Mouse (Mus musculus): ENCODE measurements around the gene Hist1h4m. TPM values are rescaled to one million over a fixed set of nuclear protein-coding genes. Genes with fewer than 3 reads are reported as not detected.
"Not testable (repeated sequence)": the region's sequence is repeated elsewhere in the genome, so short reads cannot be mapped to it uniquely, and the experiment has no call there.

The Hist1h4m gene
- polyA plus RNA-seq, 1 experiment from 2014 or later: not detected

DNA sequence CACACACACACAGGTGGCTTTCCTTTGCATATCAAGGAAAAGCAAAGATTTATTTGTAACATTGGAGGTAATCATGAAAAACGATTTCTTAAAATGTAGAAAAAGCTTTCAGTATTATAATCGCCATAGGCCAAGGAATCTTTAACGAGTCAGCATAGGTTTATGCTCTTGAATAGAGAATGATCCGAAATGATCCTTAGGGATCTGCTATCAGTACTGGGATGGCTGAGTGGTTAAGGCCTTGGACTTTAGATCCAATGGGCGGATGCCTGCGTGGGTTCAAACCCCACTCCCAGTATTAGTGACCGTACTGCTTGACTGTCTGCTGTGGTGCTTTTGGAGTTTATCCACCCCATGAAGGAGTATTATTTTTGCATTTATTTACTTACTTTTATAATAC lies 16.0 kb upstream of the Hist1h4m start:
- peaks cover 4% of the 10 kb centered on the region; the same call in 1 of the 2 replicates for H3K4me1 ChIP-seq (replicated peaks; ENCODE audit: control insufficient read depth, insufficient read depth, low read length)
- no peaks in the 10 kb centered on the region for H3K9me3 ChIP-seq (ENCODE audit: control insufficient read depth, low read length)
- H3K36me3 ChIP-seq (ENCODE audit: control insufficient read depth, insufficient read depth, low read length): no peaks in the 10 kb centered on the region
- no peak overlapping the region for H3K4me3 ChIP-seq (ENCODE audit: low read depth, low read length)
- no peak for DNase-seq (ENCODE audit: low spot score)
- no peaks in the 10 kb centered on the region for H3K27me3 ChIP-seq (replicated peaks; ENCODE audit: control insufficient read depth, insufficient read depth, low read length)
- H3K9ac ChIP-seq (ENCODE audit: low read length): no peak overlapping the region
- no peak for ATAC-seq (replicated peaks; ENCODE audit: low FRiP score, low TSS enrichment, low read depth)
- H3K27ac ChIP-seq (ENCODE audit: low read depth): no peak overlapping the region
- 90% methylated on average over 7 of the region's 7 CpGs for WGBS
- H3K4me2 ChIP-seq (ENCODE audit: low read length): no peak overlapping the region

GRCm38 (mm10) chr13:21797163-21797562 lies 14.4 kb upstream of the Hist1h4m start:
- not testable (repeated sequence) for ATAC-seq (replicated peaks; ENCODE audit: low FRiP score, low TSS enrichment, low read depth); H3K27me3 ChIP-seq (replicated peaks; ENCODE audit: control insufficient read depth, insufficient read depth, low read length); H3K4me1 ChIP-seq (replicated peaks; ENCODE audit: control insufficient read depth, insufficient read depth, low read length); H3K9me3 ChIP-seq (ENCODE audit: control insufficient read depth, low read length); H3K4me2 ChIP-seq (ENCODE audit: low read length); H3K9ac ChIP-seq (ENCODE audit: low read length); DNase-seq (ENCODE audit: low spot score); H3K36me3 ChIP-seq (ENCODE audit: control insufficient read depth, insufficient read depth, low read length); H3K4me3 ChIP-seq (ENCODE audit: low read depth, low read length); H3K27ac ChIP-seq (ENCODE audit: low read depth)

- peak; percentile 74; the same call in 1 of the 2 replicates for ATAC-seq (replicated peaks; ENCODE audit: low FRiP score, low TSS enrichment, low read depth)
- not testable (repeated sequence) for H3K9me3 ChIP-seq (ENCODE audit: control insufficient read depth, low read length); DNase-seq (ENCODE audit: low spot score); H3K4me1 ChIP-seq (replicated peaks; ENCODE audit: control insufficient read depth, insufficient read depth, low read length); H3K27ac ChIP-seq (ENCODE audit: low read depth); H3K27me3 ChIP-seq (replicated peaks; ENCODE audit: control insufficient read depth, insufficient read depth, low read length); H3K36me3 ChIP-seq (ENCODE audit: control insufficient read depth, insufficient read depth, low read length); H3K4me3 ChIP-seq (ENCODE audit: low read depth, low read length); H3K9ac ChIP-seq (ENCODE audit: low read length); H3K4me2 ChIP-seq (ENCODE audit: low read length)
- WGBS: no CpG with 5 or more reads among the region's 4 CpGs
Measured at GRCm38 (mm10) chr13:21803058-21803457, 8.5 kb upstream of the Hist1h4m start.

DNA sequence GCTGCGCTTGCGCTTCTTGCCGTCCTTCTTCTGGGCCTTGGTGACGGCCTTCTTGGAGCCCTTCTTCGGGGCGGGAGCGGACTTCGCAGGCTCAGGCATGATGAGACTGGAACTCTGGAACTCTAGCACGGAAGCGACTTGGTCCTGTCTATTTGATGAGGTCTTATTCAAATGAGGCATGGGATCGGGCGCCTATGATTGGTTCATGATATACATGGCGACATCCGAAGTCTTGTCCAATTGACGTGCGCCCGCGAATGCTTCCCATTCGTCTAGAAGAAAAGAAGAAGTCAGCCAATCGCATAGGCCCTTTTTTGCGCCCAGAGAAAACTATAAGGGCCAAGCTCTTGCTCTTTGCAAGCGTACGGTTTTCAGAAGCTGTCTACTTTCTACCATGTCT lies 1.5 kb upstream of the Hist1h4m start, which contains the start of the genes Hist1h2bq and Hist1h2ao:
Gene Hist1h2bq, minus strand, starts transcription at position 125 of the 400 bp plus-strand sequence.
Gene Hist1h2ao, plus strand, starts transcription at position 393 of the 400 bp plus-strand sequence.
- not testable (repeated sequence) for H3K36me3 ChIP-seq (ENCODE audit: control insufficient read depth, insufficient read depth, low read length); H3K4me1 ChIP-seq (replicated peaks; ENCODE audit: control insufficient read depth, insufficient read depth, low read length); H3K27ac ChIP-seq (ENCODE audit: low read depth); H3K9ac ChIP-seq (ENCODE audit: low read length); H3K4me3 ChIP-seq (ENCODE audit: low read depth, low read length); H3K27me3 ChIP-seq (replicated peaks; ENCODE audit: control insufficient read depth, insufficient read depth, low read length); H3K4me2 ChIP-seq (ENCODE audit: low read length); DNase-seq (ENCODE audit: low spot score); H3K9me3 ChIP-seq (ENCODE audit: control insufficient read depth, low read length)
- WGBS: no CpG with 5 or more reads among the region's 23 CpGs
- peak; percentile 93 for ATAC-seq (replicated peaks; ENCODE audit: low FRiP score, low TSS enrichment, low read depth)

DNA sequence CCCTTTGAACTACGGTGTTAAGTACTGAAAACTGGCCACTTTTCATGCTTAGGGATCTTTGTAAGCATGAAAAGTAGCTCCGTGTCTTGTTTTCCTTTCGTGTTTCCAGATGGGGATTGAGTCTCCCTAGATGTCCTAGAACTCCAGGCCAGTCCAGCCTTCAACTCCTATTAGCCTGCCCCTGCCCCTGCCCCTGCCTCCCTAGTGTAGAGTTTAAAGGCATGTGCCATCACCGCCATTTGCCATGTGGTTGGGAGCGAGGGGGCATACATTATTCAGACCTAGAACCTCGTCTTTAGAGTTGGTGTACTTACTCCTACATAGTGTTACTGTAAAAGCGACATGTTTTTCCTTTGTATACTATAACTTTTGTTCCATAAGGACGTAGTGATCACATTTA lies 472 bp upstream of the Hist1h4m start:
- not testable (repeated sequence) for DNase-seq (ENCODE audit: low spot score); H3K27ac ChIP-seq (ENCODE audit: low read depth); H3K4me3 ChIP-seq (ENCODE audit: low read depth, low read length); H3K4me2 ChIP-seq (ENCODE audit: low read length); H3K4me1 ChIP-seq (replicated peaks; ENCODE audit: control insufficient read depth, insufficient read depth, low read length); H3K36me3 ChIP-seq (ENCODE audit: control insufficient read depth, insufficient read depth, low read length); H3K27me3 ChIP-seq (replicated peaks; ENCODE audit: control insufficient read depth, insufficient read depth, low read length); H3K9me3 ChIP-seq (ENCODE audit: control insufficient read depth, low read length); H3K9ac ChIP-seq (ENCODE audit: low read length)
- peak; percentile 38 for ATAC-seq (replicated peaks; ENCODE audit: low FRiP score, low TSS enrichment, low read depth)
- WGBS: no CpG with 5 or more reads among the region's 8 CpGs

GRCm38 (mm10) chr13:21812092-21812491 lies 546 bp downstream of the Hist1h4m start:
- H3K27me3 ChIP-seq (replicated peaks; ENCODE audit: control insufficient read depth, insufficient read depth, low read length); H3K27ac ChIP-seq (ENCODE audit: low read depth); H3K9me3 ChIP-seq (ENCODE audit: control insufficient read depth, low read length); DNase-seq (ENCODE audit: low spot score); H3K36me3 ChIP-seq (ENCODE audit: control insufficient read depth, insufficient read depth, low read length); H3K4me3 ChIP-seq (ENCODE audit: low read depth, low read length); H3K4me1 ChIP-seq (replicated peaks; ENCODE audit: control insufficient read depth, insufficient read depth, low read length); H3K9ac ChIP-seq (ENCODE audit: low read length): not testable (repeated sequence)
- peak overlapping the region; percentile 34; the same call in 1 of the 2 replicates for H3K4me2 ChIP-seq (ENCODE audit: low read length)
- 0% methylated on average over 11 of the region's 14 CpGs for WGBS
- ATAC-seq (replicated peaks; ENCODE audit: low FRiP score, low TSS enrichment, low read depth): peak; percentile 68

GRCm38 (mm10) chr13:21820082-21820890 lies 8.7 kb downstream of the Hist1h4m start:
- DNase-seq (ENCODE audit: low spot score); H3K27ac ChIP-seq (ENCODE audit: low read depth); H3K9me3 ChIP-seq (ENCODE audit: control insufficient read depth, low read length); H3K27me3 ChIP-seq (replicated peaks; ENCODE audit: control insufficient read depth, insufficient read depth, low read length); ATAC-seq (replicated peaks; ENCODE audit: low FRiP score, low TSS enrichment, low read depth); H3K4me2 ChIP-seq (ENCODE audit: low read length); H3K36me3 ChIP-seq (ENCODE audit: control insufficient read depth, insufficient read depth, low read length); H3K4me3 ChIP-seq (ENCODE audit: low read depth, low read length); H3K9ac ChIP-seq (ENCODE audit: low read length); H3K4me1 ChIP-seq (replicated peaks; ENCODE audit: control insufficient read depth, insufficient read depth, low read length): not testable (repeated sequence)
- WGBS: 78% methylated on average over 6 of the region's 16 CpGs

DNA sequence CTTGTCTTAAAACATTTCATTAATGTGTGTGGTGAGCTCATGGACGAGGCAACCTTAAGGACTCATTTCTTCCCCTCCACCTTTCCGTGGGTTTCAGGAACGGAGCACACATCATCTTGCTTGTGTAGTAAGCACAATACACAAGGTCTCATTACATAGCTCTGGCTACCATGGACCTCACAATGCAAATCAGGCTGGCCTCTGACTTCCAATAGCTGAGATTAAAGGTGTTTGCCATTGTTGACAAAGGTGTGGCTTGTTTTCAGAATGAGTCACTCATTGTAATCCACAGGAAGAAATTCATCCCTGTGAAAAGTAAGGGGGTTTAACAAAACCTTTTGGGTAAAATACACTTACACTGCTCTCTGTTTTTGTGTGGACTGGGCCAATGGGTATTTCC lies 17.0 kb downstream of the Hist1h4m start:
- Histone ChIP-seq H3K27ac (ENCODE audit: low read depth) (no peak overlapping the region), H3K9me3 (ENCODE audit: control insufficient read depth, low read length) (no peaks in the 10 kb centered on the region), H3K9ac (ENCODE audit: low read length) (no peak overlapping the region), H3K4me2 (ENCODE audit: low read length) (no peak overlapping the region), H3K27me3 (replicated peaks; ENCODE audit: control insufficient read depth, insufficient read depth, low read length) (no peaks in the 10 kb centered on the region), H3K36me3 (ENCODE audit: control insufficient read depth, insufficient read depth, low read length) (no peaks in the 10 kb centered on the region), H3K4me1 (replicated peaks; ENCODE audit: control insufficient read depth, insufficient read depth, low read length) (no peaks in the 10 kb centered on the region), H3K4me3 (ENCODE audit: low read depth, low read length) (no peak overlapping the region)
- ATAC-seq (replicated peaks; ENCODE audit: low FRiP score, low TSS enrichment, low read depth) (no peak), DNase-seq (ENCODE audit: low spot score) (peak; percentile 39)
- WGBS: 59% methylated on average over 3 of the region's 3 CpGs

DNA sequence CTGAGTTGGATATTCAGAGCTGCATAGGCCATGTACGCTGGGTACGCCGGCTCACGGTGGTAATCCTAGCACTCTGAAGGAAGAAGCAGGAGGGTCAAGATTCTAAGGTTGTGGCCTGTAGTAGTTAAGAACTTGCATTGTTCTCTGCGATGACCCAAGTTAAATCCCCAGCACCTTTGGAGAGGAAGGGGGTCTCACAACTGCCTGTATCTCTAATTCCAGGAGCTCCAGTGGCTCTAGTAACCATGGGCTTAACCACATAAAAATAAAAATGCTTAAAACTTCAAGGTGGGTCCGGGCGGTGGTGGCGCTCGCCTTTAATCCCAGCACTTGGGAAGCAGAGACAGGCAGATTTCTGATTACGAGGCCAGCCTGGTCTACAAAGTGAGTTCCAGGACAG lies 18.8 kb downstream of the Hist1h4m start:
- WGBS: 88% methylated on average over 10 of the region's 10 CpGs

More for the DNA sequence above, 18.8 kb downstream of the Hist1h4m start:
- Histone ChIP-seq H3K4me1 (replicated peaks; ENCODE audit: control insufficient read depth, insufficient read depth, low read length) (no peaks in the 10 kb centered on the region), H3K4me3 (ENCODE audit: low read depth, low read length) (no peak overlapping the region), H3K27me3 (replicated peaks; ENCODE audit: control insufficient read depth, insufficient read depth, low read length) (no peaks in the 10 kb centered on the region), H3K36me3 (ENCODE audit: control insufficient read depth, insufficient read depth, low read length) (no peaks in the 10 kb centered on the region), H3K9ac (ENCODE audit: low read length) (no peak overlapping the region), H3K4me2 (ENCODE audit: low read length) (no peak overlapping the region), H3K9me3 (ENCODE audit: control insufficient read depth, low read length) (no peaks in the 10 kb centered on the region), H3K27ac (ENCODE audit: low read depth) (no peak overlapping the region)
- DNase-seq (ENCODE audit: low spot score): no peak
- ATAC-seq (replicated peaks; ENCODE audit: low FRiP score, low TSS enrichment, low read depth): no peak

Data from intestine, embryonic 14.5 days (tissue).